Mouse (Mus musculus) MEL (cell line): ENCODE measurements around the gene Olfr231. TPM values are rescaled to one million over a fixed set of nuclear protein-coding genes. Genes with fewer than 3 reads are reported as not detected.

Experiments
- DNase-seq: peaks from one replicate; pipeline ENCODE4 v3.0.0; 2011; ENCODE audit warnings: low read depth, low spot score
- H3K27ac ChIP-seq: 2 replicates; pipeline ENCODE4 v1.5.1; 2012; ENCODE audit warnings: low read depth, mild to moderate bottlenecking, control low read depth, low read length, moderate library complexity; ENCODE audit not compliant: control insufficient read depth
- H3K27me3 ChIP-seq, 2 experiments: fragments of 150-350 bp in 1 of 2; sonication (generic) in 1 of 2; 2 replicates each; pipeline ENCODE4 v1.6.1; 2012; ENCODE audit warnings: low read length in 2 of 2, mild to moderate bottlenecking in 2 of 2, improper control_type of control experiment in 1 of 2, moderate library complexity in 1 of 2; ENCODE audit not compliant: insufficient read depth in 2 of 2, control insufficient read depth in 1 of 2
- H3K36me3 ChIP-seq, 2 experiments: 2 replicates each; pipeline ENCODE4 v1.6.1; 2012 to 2014; ENCODE audit warnings: low read length in 2 of 2, improper control_type of control experiment in 1 of 2, inconsistent platforms in 1 of 2, mild to moderate bottlenecking in 1 of 2; ENCODE audit not compliant: insufficient read depth in 2 of 2, control insufficient read depth in 1 of 2
- H3K4me1 ChIP-seq, 2 experiments: fragments of 150-350 bp in 1 of 2; sonication (generic) in 1 of 2; 2 replicates each; pipeline ENCODE4 v1.6.1; 2012; ENCODE audit warnings: low read length in 2 of 2, improper control_type of control experiment in 1 of 2, mild to moderate bottlenecking in 1 of 2; ENCODE audit not compliant: insufficient read depth in 2 of 2, control insufficient read depth in 1 of 2
- H3K4me3 ChIP-seq, 2 experiments: fragments of 150-350 bp in 1 of 2; sonication (generic) in 1 of 2; 2 replicates each; pipeline ENCODE4 v1.5.1; 2012; ENCODE audit warnings: low read depth in 2 of 2, low read length in 2 of 2, mild to moderate bottlenecking in 2 of 2, moderate library complexity in 2 of 2, control low read depth in 1 of 2, improper control_type of control experiment in 1 of 2; ENCODE audit not compliant: control insufficient read depth in 1 of 2, insufficient read depth in 1 of 2
- H3K79me2 ChIP-seq: 2 replicates; pipeline ENCODE4 v1.6.1; 2012; ENCODE audit warnings: mild to moderate bottlenecking, low read length, moderate library complexity; ENCODE audit not compliant: control insufficient read depth, poor library complexity, insufficient read depth
- H3K9ac ChIP-seq: 2 replicates; pipeline ENCODE4 v1.6.1; 2012; ENCODE audit warnings: low read depth, mild to moderate bottlenecking, control low read depth, low read length, moderate library complexity; ENCODE audit not compliant: control insufficient read depth, poor library complexity, severe bottlenecking
- H3K9me3 ChIP-seq: fragments of 150-350 bp; sonication (generic); replicated peaks from 2 replicates; pipeline ENCODE4 v1.6.1; 2012; ENCODE audit warnings: mild to moderate bottlenecking, low read length, improper control_type of control experiment, moderate library complexity; ENCODE audit not compliant: insufficient read depth
- BHLHE40 ChIP-seq: IDR thresholded peaks from 2 replicates; pipeline ENCODE4 v1.6.1; 2012; ENCODE audit warnings: low read depth, mild to moderate bottlenecking, inconsistent platforms, low read length, improper control_type of control experiment, borderline replicate concordance
- CHD1 ChIP-seq: IDR thresholded peaks from 2 replicates; pipeline ENCODE4 v1.6.1; 2012; ENCODE audit warnings: low read depth, mild to moderate bottlenecking, inconsistent platforms, low read length, improper control_type of control experiment
- CTCF ChIP-seq, 3 experiments: IDR thresholded peaks in 2 of 3; conservative IDR thresholded peaks in 1 of 3; 2 replicates each; pipeline ENCODE4 v1.5.1; 2011 to 2012; ENCODE audit warnings: low read length in 3 of 3, low read depth in 2 of 3, mild to moderate bottlenecking in 2 of 3, improper control_type of control experiment in 1 of 3, inconsistent platforms in 1 of 3, mixed read lengths in 1 of 3, moderate library complexity in 1 of 3; ENCODE audit not compliant: control insufficient read depth in 1 of 3, insufficient read depth in 1 of 3, poor library complexity in 1 of 3, severe bottlenecking in 1 of 3
- E2F4 ChIP-seq: IDR thresholded peaks from 2 replicates; pipeline ENCODE4 v1.6.1; 2011; ENCODE audit warnings: low read depth, low read length, improper control_type of control experiment, borderline replicate concordance
- EP300 ChIP-seq, 2 experiments: IDR thresholded peaks; 2 replicates each; pipeline ENCODE4 v1.6.1; 2011; ENCODE audit warnings: improper control_type of control experiment in 2 of 2, low read length in 2 of 2, low read depth in 1 of 2, mild to moderate bottlenecking in 1 of 2
- ETS1 ChIP-seq: IDR thresholded peaks from 2 replicates; pipeline ENCODE4 v1.6.1; 2012; ENCODE audit warnings: low read depth, mild to moderate bottlenecking, inconsistent platforms, low read length, improper control_type of control experiment, moderate library complexity
- GABPA ChIP-seq: IDR thresholded peaks from 2 replicates; pipeline ENCODE4 v1.6.1; 2012; ENCODE audit warnings: low read depth, mild to moderate bottlenecking, inconsistent platforms, low read length, improper control_type of control experiment, moderate library complexity
- GATA1 ChIP-seq: IDR thresholded peaks from 2 replicates; pipeline ENCODE4 v1.6.1; 2011; ENCODE audit warnings: low read depth, low read length, improper control_type of control experiment
- JUND ChIP-seq: IDR thresholded peaks from 2 replicates; pipeline ENCODE4 v1.6.1; 2011; ENCODE audit warnings: low read depth, mild to moderate bottlenecking, improper control_type of control experiment, low read length
- MAFK ChIP-seq: IDR thresholded peaks from 2 replicates; pipeline ENCODE4 v1.6.1; 2011; ENCODE audit warnings: low read depth, mild to moderate bottlenecking, low read length, improper control_type of control experiment, borderline replicate concordance
- MAZ ChIP-seq: IDR thresholded peaks from 2 replicates; pipeline ENCODE4 v1.6.1; 2012; ENCODE audit warnings: low read depth, mild to moderate bottlenecking, inconsistent platforms, low read length, improper control_type of control experiment
- MYB ChIP-seq: IDR thresholded peaks from 2 replicates; pipeline ENCODE4 v1.6.1; 2011; ENCODE audit warnings: mild to moderate bottlenecking, low read depth, low read length, improper control_type of control experiment
- MYC ChIP-seq: IDR thresholded peaks from 2 replicates; pipeline ENCODE4 v1.6.1; 2011; ENCODE audit warnings: low read depth, mild to moderate bottlenecking, low read length, improper control_type of control experiment, moderate library complexity
- NELFE ChIP-seq: IDR thresholded peaks from 2 replicates; pipeline ENCODE4 v1.6.1; 2011; ENCODE audit warnings: low read depth, low read length, improper control_type of control experiment
- NRF1 ChIP-seq: IDR thresholded peaks from 2 replicates; pipeline ENCODE4 v1.6.1; 2014; ENCODE audit warnings: low read depth, mild to moderate bottlenecking, inconsistent platforms, low read length, improper control_type of control experiment, moderate library complexity; ENCODE audit not compliant: poor library complexity, insufficient read depth, severe bottlenecking
- POLR2A ChIP-seq, 2 experiments: IDR thresholded peaks; 2 replicates each; pipeline ENCODE4 v1.6.1; 2011 to 2012; ENCODE audit warnings: low read length in 2 of 2, mild to moderate bottlenecking in 2 of 2, control low read depth in 1 of 2, improper control_type of control experiment in 1 of 2, low read depth in 1 of 2, moderate library complexity in 1 of 2; ENCODE audit not compliant: control insufficient read depth in 1 of 2, insufficient read depth in 1 of 2, poor library complexity in 1 of 2
- POLR2AphosphoS2 ChIP-seq: IDR thresholded peaks from 2 replicates; pipeline ENCODE4 v1.6.1; 2011; ENCODE audit warnings: low read length, improper control_type of control experiment
- RAD21 ChIP-seq: IDR thresholded peaks from 2 replicates; pipeline ENCODE4 v1.6.1; 2011; ENCODE audit warnings: mild to moderate bottlenecking, low read depth, low read length, improper control_type of control experiment
- RCOR1 ChIP-seq: IDR thresholded peaks from 2 replicates; pipeline ENCODE4 v1.6.1; 2012; ENCODE audit warnings: low read depth, mild to moderate bottlenecking, inconsistent platforms, low read length, improper control_type of control experiment
- SIN3A ChIP-seq: IDR thresholded peaks from 2 replicates; pipeline ENCODE4 v1.6.1; 2012; ENCODE audit warnings: low read length, improper control_type of control experiment, inconsistent platforms
- TAL1 ChIP-seq: IDR thresholded peaks from 2 replicates; pipeline ENCODE4 v1.6.1; 2012; ENCODE audit warnings: mild to moderate bottlenecking, inconsistent platforms, low read length, moderate library complexity, mixed read lengths
- TCF12 ChIP-seq: IDR thresholded peaks from 2 replicates; pipeline ENCODE4 v1.6.1; 2014; ENCODE audit warnings: low read depth, mild to moderate bottlenecking, inconsistent platforms, low read length, improper control_type of control experiment, moderate library complexity
- UBTF ChIP-seq: IDR thresholded peaks from 2 replicates; pipeline ENCODE4 v1.6.1; 2012; ENCODE audit warnings: low read depth, mild to moderate bottlenecking, inconsistent platforms, low read length, improper control_type of control experiment, moderate library complexity, borderline replicate concordance; ENCODE audit not compliant: insufficient read depth
- ZC3H11A ChIP-seq: IDR thresholded peaks from 2 replicates; pipeline ENCODE4 v1.6.1; 2012; ENCODE audit warnings: low read depth, mild to moderate bottlenecking, inconsistent platforms, low read length, improper control_type of control experiment
- ZMIZ1 ChIP-seq: IDR thresholded peaks from 2 replicates; pipeline ENCODE4 v1.6.1; 2012; ENCODE audit warnings: low read depth, mild to moderate bottlenecking, inconsistent platforms, low read length, improper control_type of control experiment, moderate library complexity
- ZNF384 ChIP-seq: IDR thresholded peaks from 2 replicates; pipeline ENCODE4 v1.6.1; 2012; ENCODE audit warnings: low read depth, mild to moderate bottlenecking, inconsistent platforms, low read length, improper control_type of control experiment
- polyA plus RNA-seq, 2 experiments: library from polyadenylated mRNA; stranded (reverse) in 1 of 2; unstranded in 1 of 2; fragments of >175 nt in 1 of 2; fragments of >200 nt in 1 of 2; gene quantifications; 2 replicates each; pipeline versions ENCODE4 v1.2.1 to v1.2.4; 2012; ENCODE audit warnings: low replicate concordance in 2 of 2, low read depth in 1 of 2; ENCODE audit not compliant: insufficient read length in 2 of 2, insufficient read depth in 1 of 2, missing spikeins in 1 of 2
- total RNA-seq: library from RNA; depleted of rRNA; stranded (reverse); fragments of 300-350 nt; gene quantifications from 2 replicates; pipeline ENCODE4 v1.2.3, GENCODE M21; 2012

The Olfr231 gene
- total and polyA plus RNA-seq, 3 experiments, result not detected

DNA sequence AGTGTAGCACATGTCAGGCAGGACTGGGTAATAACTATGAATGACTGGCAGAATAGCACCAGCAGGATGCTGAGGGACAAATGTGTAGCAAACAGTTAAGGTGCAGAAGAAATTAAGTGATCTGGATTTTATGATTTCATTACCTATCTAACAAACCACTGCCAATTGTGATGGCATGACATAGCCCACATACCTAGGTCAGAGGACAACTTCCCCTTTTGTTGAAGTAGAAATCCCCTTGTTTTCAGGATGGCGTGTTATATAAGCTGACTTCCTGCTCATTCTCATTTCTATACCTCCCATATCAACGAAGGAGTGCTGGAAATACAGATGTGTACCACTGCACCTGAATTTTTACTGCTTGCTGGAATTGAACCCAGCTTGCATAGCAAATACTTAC is 20.4 kb upstream of the Olfr231 start:
- DNase-seq, result peak; percentile 13
- Histone ChIP-seq H3K9ac (no peak overlapping the region), H3K27me3 (peaks cover 0 to 2% of the 10 kb centered on the region in 2 experiments; a peak in 1 of 4 replicates), H3K9me3 (no peaks in the 10 kb centered on the region), H3K79me2 (no peaks in the 10 kb centered on the region), H3K4me3 (no peak overlapping the region), H3K4me1 (no peaks in the 10 kb centered on the region), H3K36me3 (no peaks in the 10 kb centered on the region), H3K27ac (no peak overlapping the region)
- no peak for TF ChIP-seq MAZ
- TF ChIP-seq SIN3A, result no peak
- no peak for TF ChIP-seq TCF12
- TF ChIP-seq ZMIZ1, result no peak
- no peak for TF ChIP-seq E2F4
- TF ChIP-seq NRF1, result no peak
- no peak for TF ChIP-seq ZC3H11A
- no peak for TF ChIP-seq RAD21
- TF ChIP-seq UBTF, result no peak
- no peak for TF ChIP-seq ZNF384
- no peak for TF ChIP-seq MYB
- TF ChIP-seq CHD1, result no peak
- no peak for TF ChIP-seq NELFE
- TF ChIP-seq JUND, result no peak
- TF ChIP-seq MAFK, result no peak
- TF ChIP-seq MYC, result no peak
- TF ChIP-seq EP300 (IDR thresholded peaks at IDR 0.05; ENCODE audit: low read depth in 1 of 2, low read length in 2 of 2), result no peak

DNA sequence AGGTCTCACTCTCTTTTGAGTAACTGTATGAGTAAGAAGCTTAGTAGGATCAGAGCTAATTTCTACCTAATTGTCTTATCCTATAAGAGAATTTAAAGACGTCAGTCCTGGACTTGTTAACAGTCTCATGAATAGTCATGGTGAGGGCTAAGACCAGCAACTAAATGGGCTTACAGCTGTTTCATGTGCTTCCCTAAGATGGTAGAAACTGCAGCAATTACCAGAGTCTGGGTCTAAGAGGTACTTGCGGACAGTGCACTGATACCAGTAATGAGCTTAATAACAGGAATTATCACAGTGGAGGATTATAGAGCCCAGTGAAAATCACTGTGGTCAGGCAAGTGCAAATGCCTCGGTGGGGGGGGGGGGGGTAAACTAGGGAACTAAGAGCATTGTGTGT is 11.0 kb upstream of the Olfr231 start:
- no peak overlapping the region for H3K4me3 ChIP-seq
- no peaks in the 10 kb centered on the region for H3K4me1 ChIP-seq
- H3K27me3 ChIP-seq, result no peaks in the 10 kb centered on the region
- H3K9ac ChIP-seq, result no peak overlapping the region
- H3K27ac ChIP-seq, result no peak overlapping the region
- DNase-seq, result no peak
- H3K9me3 ChIP-seq, result no peaks in the 10 kb centered on the region
- H3K36me3 ChIP-seq, result no peaks in the 10 kb centered on the region
- no peaks in the 10 kb centered on the region for H3K79me2 ChIP-seq
- TF ChIP-seq TAL1, result no peak
- no peak for TF ChIP-seq RCOR1
- TF ChIP-seq CTCF (IDR thresholded peaks at IDR 0.05 in 2 of 3, conservative IDR thresholded peaks at IDR 0.05 in 1 of 3; ENCODE audit: control insufficient read depth in 1 of 3, insufficient read depth in 1 of 3, low read depth in 2 of 3, low read length in 3 of 3, poor library complexity in 1 of 3, severe bottlenecking in 1 of 3), result no peak
- no peak for TF ChIP-seq POLR2AphosphoS2
- TF ChIP-seq ETS1, result no peak
- TF ChIP-seq MAFK, result no peak
- TF ChIP-seq TCF12, result no peak
- no peak for TF ChIP-seq POLR2A (IDR thresholded peaks at IDR 0.05; ENCODE audit: control insufficient read depth in 1 of 2, insufficient read depth in 1 of 2, low read depth in 1 of 2, low read length in 2 of 2, poor library complexity in 1 of 2)
- TF ChIP-seq UBTF, result no peak
- TF ChIP-seq GABPA, result no peak
- TF ChIP-seq BHLHE40, result no peak
- TF ChIP-seq GATA1, result no peak
- no peak for TF ChIP-seq JUND
- TF ChIP-seq ZMIZ1, result no peak
- TF ChIP-seq, all 39 proteins: peak for 0
